Mouse (Mus musculus) gastrocnemius, adult 8-10 months (tissue): ENCODE results near the gene Olfr965. TPM values are rescaled to one million over a fixed set of nuclear protein-coding genes. Genes with fewer than 3 reads are reported as not detected.
"Not testable (repeated sequence)": the region's sequence is repeated elsewhere in the genome, so short reads cannot be mapped to it uniquely, and the experiment has no call there.

ENCODE experiments used
- DNase-seq, 2 experiments: peaks; one replicate each; pipeline ENCODE4 v3.0.0; 2022; ENCODE audit warnings: low spot score in 2 of 2
- total RNA-seq, 4 experiments: library from RNA; stranded (reverse); gene quantifications; 2 replicates each; pipeline ENCODE4 v1.2.4; 2022

Gene Olfr965
- total RNA-seq = not detected

DNA sequence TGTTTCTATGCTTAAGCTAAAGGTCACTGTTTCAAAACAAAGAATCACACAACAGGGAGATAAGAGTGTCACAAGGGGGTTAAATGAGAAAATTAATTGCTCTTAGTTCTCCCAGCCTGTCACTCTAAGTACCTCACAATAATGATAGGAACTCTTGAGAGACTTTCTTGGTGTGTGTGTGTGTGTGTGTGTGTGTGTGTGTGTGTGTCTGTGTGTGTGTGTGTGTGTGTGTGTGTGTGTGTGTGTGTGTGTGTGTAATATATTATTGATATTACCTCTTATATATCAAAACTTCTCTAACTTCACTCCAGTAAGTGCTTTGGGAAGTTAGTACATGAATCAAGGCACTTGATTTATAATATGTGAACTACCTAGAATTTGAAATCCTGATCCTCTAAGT is at the start of gene Olfr965:
Gene Olfr965 (plus strand): TSS at position 301 of the 400 bp plus-strand sequence.
- DNase-seq = no peak

DNA sequence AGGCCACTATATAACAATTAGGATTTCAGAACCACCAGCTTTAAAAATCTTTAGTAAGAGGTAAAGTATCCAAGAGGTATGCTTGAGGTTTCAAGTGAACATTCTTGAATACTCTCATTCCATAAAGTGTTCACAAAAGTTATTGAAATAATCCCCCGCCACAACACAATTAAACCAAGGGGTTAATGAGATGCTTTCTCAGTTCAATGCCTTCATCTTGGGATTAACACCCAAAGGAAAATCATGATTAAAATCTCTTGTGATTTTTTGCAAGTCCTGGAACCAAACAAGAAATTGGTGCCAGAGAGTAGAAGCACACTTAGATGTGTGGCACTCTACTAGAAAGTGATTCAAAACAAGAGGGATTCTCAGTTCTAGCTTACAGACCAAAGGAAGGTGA is 44.2 kb upstream of the Olfr965 start, which contains the start of gene Olfr963:
Gene Olfr963 (plus strand): TSS at position 301 of the 400 bp plus-strand sequence.
- DNase-seq = no peak

DNA sequence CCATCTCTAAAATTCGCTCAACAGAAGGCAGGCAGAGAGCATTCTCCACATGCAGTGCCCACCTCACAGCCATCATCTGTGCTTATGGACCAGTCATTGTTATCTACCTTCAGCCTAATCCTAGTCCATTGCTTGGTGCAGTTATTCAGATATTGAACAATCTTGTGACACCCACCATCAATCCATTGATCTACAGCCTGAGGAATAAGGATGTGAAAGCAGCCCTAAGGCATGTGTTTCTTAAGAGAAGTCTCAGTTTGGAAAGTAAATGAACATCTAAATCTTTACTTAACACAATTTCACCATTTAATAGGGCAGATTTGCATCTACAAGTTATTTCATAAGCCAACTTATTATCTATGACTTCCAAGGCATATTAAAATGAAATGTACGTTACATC is 41.4 kb upstream of the Olfr965 start:
- no peak for DNase-seq

- no peak for DNase-seq
Observed at GRCm38 (mm10) chr9:39674820-39675219, 36.3 kb upstream of the Olfr965 start.

GRCm38 (mm10) chr9:39678557-39678956 is 32.6 kb upstream of the Olfr965 start:
- DNase-seq = no peak

- DNase-seq = no peak
Observed at GRCm38 (mm10) chr9:39679280-39679679, 31.9 kb upstream of the Olfr965 start.

- DNase-seq = not testable (repeated sequence)
Observed at GRCm38 (mm10) chr9:39701123-39701522, 10.0 kb upstream of the Olfr965 start.

- DNase-seq = no peak
Observed at GRCm38 (mm10) chr9:39707017-39707416, 4.1 kb upstream of the Olfr965 start, which contains the start of gene Olfr149. TSS of gene Olfr149 (minus strand) at chr9:39707117.

GRCm38 (mm10) chr9:39708958-39709357 is 2.2 kb upstream of the Olfr965 start:
- DNase-seq = no peak

- no peak for DNase-seq
Observed at GRCm38 (mm10) chr9:39730678-39731077, 19.5 kb downstream of the Olfr965 start, which contains the start of gene Olfr150. TSS of gene Olfr150 (plus strand) at chr9:39730978.

DNA sequence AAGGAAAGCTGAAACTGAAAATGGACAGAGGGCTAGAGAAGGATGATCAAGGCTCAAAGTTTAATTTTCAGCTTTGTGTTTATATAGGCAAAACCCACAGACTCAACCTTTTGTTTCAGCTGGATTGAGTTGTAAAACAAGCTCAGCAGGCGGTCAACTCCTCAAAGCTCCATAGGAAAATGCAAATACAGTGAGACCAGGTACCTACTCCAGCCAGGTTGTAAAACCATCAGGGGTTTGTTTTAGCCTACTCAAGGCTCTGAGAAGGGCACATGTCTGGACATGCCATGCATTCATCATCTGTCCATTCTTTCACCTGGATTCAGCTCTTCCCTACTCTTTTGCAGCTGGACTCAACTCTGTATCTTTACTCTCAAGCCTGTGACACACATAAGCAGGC is 29.6 kb downstream of the Olfr965 start:
- no peak for DNase-seq

- no peak for DNase-seq
Observed at GRCm38 (mm10) chr9:39745949-39746348, 34.8 kb downstream of the Olfr965 start, which contains the start of gene Olfr967. TSS of gene Olfr967 (plus strand) at chr9:39746249.

DNA sequence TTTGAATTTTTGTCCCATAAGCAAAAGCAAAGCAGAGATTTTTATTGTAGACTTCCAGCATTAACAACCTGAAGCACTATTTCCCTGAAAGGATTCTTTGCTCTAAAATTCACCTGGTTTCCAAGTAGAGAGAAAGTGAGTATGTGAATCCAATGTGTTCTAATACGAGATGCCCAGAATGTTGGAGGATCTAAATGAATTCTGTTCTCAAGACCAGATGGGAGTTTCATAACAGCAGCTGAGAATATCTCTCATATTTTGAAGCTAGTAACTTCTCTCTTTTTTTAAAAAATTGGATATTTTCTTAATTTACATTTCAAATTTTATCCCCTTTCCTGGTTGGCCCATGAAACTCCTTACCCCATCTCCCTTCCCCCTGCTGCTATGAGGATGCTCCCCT is 35.3 kb downstream of the Olfr965 start:
- no peak for DNase-seq

Other genes starting within 250 kb of the Olfr965 start
- gene Olfr955, start 239.4 kb upstream of the Olfr965 start, total RNA-seq = not detected
- not detected for gene Olfr44, start 217.4 kb upstream of the Olfr965 start, total RNA-seq
- gene Olfr957, start 195.5 kb upstream of the Olfr965 start, total RNA-seq = not detected
- gene Olfr958, start 157.3 kb upstream of the Olfr965 start, total RNA-seq = not detected
- not detected for gene Olfr959, start 135.8 kb upstream of the Olfr965 start, total RNA-seq
- gene AW551984, start 107.0 kb upstream of the Olfr965 start, total RNA-seq = under 1 TPM; 0.16 to 0.54 (median 0.34) TPM
- gene Olfr148, start 100.7 kb upstream of the Olfr965 start, total RNA-seq = not detected
- not detected for gene Olfr960, start 90.0 kb upstream of the Olfr965 start, total RNA-seq
- not detected for gene Olfr961, start 66.3 kb upstream of the Olfr965 start, total RNA-seq
- not detected for gene Olfr963, start 44.1 kb upstream of the Olfr965 start, total RNA-seq
- not detected for gene Olfr149, start 4.2 kb upstream of the Olfr965 start, total RNA-seq
- not detected for gene Olfr150, start 19.6 kb downstream of the Olfr965 start, total RNA-seq
- gene Olfr967, start 34.9 kb downstream of the Olfr965 start, total RNA-seq = not detected
- not detected for gene Olfr968, start 71.9 kb downstream of the Olfr965 start, total RNA-seq
- gene Olfr969, start 79.6 kb downstream of the Olfr965 start, total RNA-seq = not detected
- not detected for gene Olfr970, start 97.5 kb downstream of the Olfr965 start, total RNA-seq
- gene Olfr971, start 125.5 kb downstream of the Olfr965 start, total RNA-seq = not detected
- not detected for gene Olfr972, start 155.1 kb downstream of the Olfr965 start, total RNA-seq
- gene Olfr229, start 196.0 kb downstream of the Olfr965 start, total RNA-seq = not detected
- gene Olfr974, start 226.1 kb downstream of the Olfr965 start, total RNA-seq = not detected
- not detected for gene Olfr975, start 240.7 kb downstream of the Olfr965 start, total RNA-seq
- not detected for gene Olfr976, start 249.8 kb downstream of the Olfr965 start, total RNA-seq